Comparison of ENCODE assay signal across 8 mouse cellular contexts in genomic region chr7:141122689-141123516, GRCm38 (mm10). TPM values are rescaled to one million over a fixed set of nuclear protein-coding genes. Genes with fewer than 3 reads are reported as not detected.
DNase-seq lines count a peak whose midpoint lies in the region; ATAC-seq and TF ChIP-seq lines count a peak whose summit lies in the region.

No protein-coding gene starts in this region.

- peaks cover 19% of the 10 kb centered on the region for H3K4me1 ChIP-seq in bone marrow macrophage, adult 2 months (ENCODE audit: control insufficient read depth, insufficient read depth, low read length)
- no peaks in the 10 kb centered on the region for H3K4me1 ChIP-seq in embryonic fibroblast, embryonic 13.5 days (ENCODE audit: control insufficient read depth, insufficient read depth, low read length)
- 0 out of 2 replicates have a peak, but pooled peaks cover 3% of the 10 kb centered on the region for H3K4me1 ChIP-seq in kidney, embryonic 14.5 days (ENCODE audit: control insufficient read depth, insufficient read depth, low read length)
- H3K4me1 ChIP-seq in limb, embryonic 15.5 days = peaks cover 13% of the 10 kb centered on the region

- no peaks in the 10 kb centered on the region for H3K36me3 ChIP-seq in kidney, embryonic 14.5 days (ENCODE audit: control insufficient read depth, insufficient read depth, low read length)
- H3K36me3 ChIP-seq in limb, embryonic 15.5 days = no peaks in the 10 kb centered on the region

- H3K4me2 ChIP-seq in kidney, embryonic 14.5 days (replicated peaks; ENCODE audit: low read depth, low read length) = peak overlapping the region; percentile 58
- H3K4me2 ChIP-seq in limb, embryonic 15.5 days = peak overlapping the region; percentile 70

- peak; percentile 99 for DNase-seq in A20 (ENCODE audit: low read depth, low spot score)
- DNase-seq in heart, adult 9 months (ENCODE audit: low spot score in 2 of 2) = peak; percentile 95
- peak; percentile 80 to 90 for DNase-seq in monocyte, adult 2 months (ENCODE audit: low read depth in 1 of 2, low spot score in 2 of 2)
- DNase-seq in spleen, postnatal 36 days (ENCODE audit: low spot score in 2 of 2) = peak; percentile 96 to 97

- no peak for TF ChIP-seq POLR2A in bone marrow macrophage, adult 2 months (IDR thresholded peaks at IDR 0.05; ENCODE audit: borderline replicate concordance, low read depth, low read length)
- TF ChIP-seq POLR2A in embryonic fibroblast, embryonic 13.5 days (IDR thresholded peaks at IDR 0.05; ENCODE audit: low read depth, low read length) = peak; percentile 88

- no peak for TF ChIP-seq CTCF in bone marrow macrophage, adult 2 months (IDR thresholded peaks at IDR 0.05; ENCODE audit: low read depth, low read length)
- no peak for TF ChIP-seq CTCF in embryonic fibroblast, embryonic 13.5 days (IDR thresholded peaks at IDR 0.05; ENCODE audit: borderline replicate concordance, insufficient read depth, low read length)

- H3K9ac ChIP-seq in kidney, embryonic 14.5 days (ENCODE audit: low read depth, low read length) = peak overlapping the region; percentile 67
- H3K9ac ChIP-seq in limb, embryonic 15.5 days = peak overlapping the region; percentile 57

- no peaks in the 10 kb centered on the region for H3K27me3 ChIP-seq in kidney, embryonic 14.5 days (ENCODE audit: control insufficient read depth, insufficient read depth, low read length)
- no peaks in the 10 kb centered on the region for H3K27me3 ChIP-seq in limb, embryonic 15.5 days

- no peaks in the 10 kb centered on the region for H3K9me3 ChIP-seq in kidney, embryonic 14.5 days (ENCODE audit: control insufficient read depth, low read length)
- H3K9me3 ChIP-seq in limb, embryonic 15.5 days = no peaks in the 10 kb centered on the region

- ATAC-seq in kidney, embryonic 14.5 days (ENCODE audit: low FRiP score, low TSS enrichment) = peak; percentile 99
- peak; percentile 98 for ATAC-seq in limb, embryonic 15.5 days (ENCODE audit: insufficient number of reproducible peaks, low FRiP score, low TSS enrichment, low read depth)

- H3K27ac ChIP-seq in bone marrow macrophage, adult 2 months (ENCODE audit: insufficient read depth, low read depth, low read length) = peak overlapping the region; percentile 64
- H3K27ac ChIP-seq in embryonic fibroblast, embryonic 13.5 days (ENCODE audit: insufficient read depth, low read length) = peak overlapping the region; percentile 43
- peak overlapping the region; percentile 86 for H3K27ac ChIP-seq in kidney, embryonic 14.5 days (ENCODE audit: low read depth, low read length)
- peak overlapping the region; percentile 84 for H3K27ac ChIP-seq in limb, embryonic 15.5 days

- peak overlapping the region; percentile 72 for H3K4me3 ChIP-seq in bone marrow macrophage, adult 2 months (ENCODE audit: insufficient read depth, low read length)
- H3K4me3 ChIP-seq in embryonic fibroblast, embryonic 13.5 days (ENCODE audit: insufficient read depth, low read length) = peak overlapping the region; percentile 47
- H3K4me3 ChIP-seq in kidney, embryonic 14.5 days (ENCODE audit: low read length) = peak overlapping the region; percentile 55
- H3K4me3 ChIP-seq in limb, embryonic 15.5 days = peak overlapping the region; percentile 66

- 3% methylated on average over 29 of the region's 29 CpGs for WGBS in kidney, embryonic 14.5 days
- WGBS in limb, embryonic 15.5 days = 1% methylated on average over 29 of the region's 29 CpGs

RNA-seq across cellular contexts. Expression of gene Ptdss2, which starts 0.7 kb away (rescaled TPM):
- 20.7 and 21.5 TPM in 2 replicates for polyA plus RNA-seq in bone marrow macrophage, adult 2 months (2012; ENCODE audit: insufficient read depth, insufficient read length, missing spikeins)
- 27.0 and 28.3 TPM in 2 replicates for polyA plus RNA-seq in embryonic fibroblast, embryonic 13.5 days (2011; ENCODE audit: insufficient read length, low read depth, missing spikeins)
- 58.4 and 63.1 TPM in 2 replicates for polyA plus RNA-seq in kidney, embryonic 14.5 days (2014; fragmentation: Nextera tagmentation; extraction: Ambion mirVana)
- polyA plus RNA-seq in limb, embryonic 15.5 days (2015; fragmentation: Nextera tagmentation; extraction: Ambion mirVana) = 69.4 and 70.0 TPM in 2 replicates

RNA-seq across cellular contexts. Expression of gene Ano9, which starts 5.3 kb away (rescaled TPM):
- not detected in 2 replicates for polyA plus RNA-seq in bone marrow macrophage, adult 2 months (2012; ENCODE audit: insufficient read depth, insufficient read length, missing spikeins)
- not detected in 2 replicates for polyA plus RNA-seq in embryonic fibroblast, embryonic 13.5 days (2011; ENCODE audit: insufficient read length, low read depth, missing spikeins)
- 3.0 and 4.4 TPM in 2 replicates for polyA plus RNA-seq in kidney, embryonic 14.5 days (2014; fragmentation: Nextera tagmentation; extraction: Ambion mirVana)
- polyA plus RNA-seq in limb, embryonic 15.5 days (2015; fragmentation: Nextera tagmentation; extraction: Ambion mirVana) = 23.4 and 24.1 TPM in 2 replicates

RNA-seq across cellular contexts. Expression of gene Sigirr, which starts 22.5 kb away (rescaled TPM):
- polyA plus RNA-seq in bone marrow macrophage, adult 2 months (2012; ENCODE audit: insufficient read depth, insufficient read length, missing spikeins) = 1.6 and 3.9 TPM in 2 replicates
- not detected in 2 replicates for polyA plus RNA-seq in embryonic fibroblast, embryonic 13.5 days (2011; ENCODE audit: insufficient read length, low read depth, missing spikeins)
- 9.5 and 11.7 TPM in 2 replicates for polyA plus RNA-seq in kidney, embryonic 14.5 days (2014; fragmentation: Nextera tagmentation; extraction: Ambion mirVana)
- polyA plus RNA-seq in limb, embryonic 15.5 days (2015; fragmentation: Nextera tagmentation; extraction: Ambion mirVana) = 3.3 and 3.8 TPM in 2 replicates

RNA-seq across cellular contexts. Expression of gene Pkp3, which starts 44.9 kb away (rescaled TPM):
- polyA plus RNA-seq in bone marrow macrophage, adult 2 months (2012; ENCODE audit: insufficient read depth, insufficient read length, missing spikeins) = not detected in 2 replicates
- not detected in 2 replicates for polyA plus RNA-seq in embryonic fibroblast, embryonic 13.5 days (2011; ENCODE audit: insufficient read length, low read depth, missing spikeins)
- 4.0 and 4.3 TPM in 2 replicates for polyA plus RNA-seq in kidney, embryonic 14.5 days (2014; fragmentation: Nextera tagmentation; extraction: Ambion mirVana)
- polyA plus RNA-seq in limb, embryonic 15.5 days (2015; fragmentation: Nextera tagmentation; extraction: Ambion mirVana) = 150 and 151 TPM in 2 replicates

RNA-seq across cellular contexts. Expression of gene Rnh1, which starts 49.8 kb away (rescaled TPM):
- 131 and 141 TPM in 2 replicates for polyA plus RNA-seq in bone marrow macrophage, adult 2 months (2012; ENCODE audit: insufficient read depth, insufficient read length, missing spikeins)
- 108 and 119 TPM in 2 replicates for polyA plus RNA-seq in embryonic fibroblast, embryonic 13.5 days (2011; ENCODE audit: insufficient read length, low read depth, missing spikeins)
- 116 and 122 TPM in 2 replicates for polyA plus RNA-seq in kidney, embryonic 14.5 days (2014; fragmentation: Nextera tagmentation; extraction: Ambion mirVana)
- polyA plus RNA-seq in limb, embryonic 15.5 days (2015; fragmentation: Nextera tagmentation; extraction: Ambion mirVana) = 279 and 294 TPM in 2 replicates

Comparison
In these comparisons a context has a peak if more than half of its experiments do, and no peak if none do; other contexts are left out.
1. Peak in every context shown above with its lines: DNase-seq, ATAC-seq, H3K4me3 ChIP-seq and H3K27ac ChIP-seq.